Mouse (Mus musculus) MEL (cell line): ENCODE results near the gene Fbxl7. TPM values are rescaled to one million over a fixed set of nuclear protein-coding genes. Genes with fewer than 3 reads are reported as not detected.
A peak's percentile ranks its signal among the peaks of the same experiment; 100 is the strongest.

Source experiments
- DNase-seq: peaks from one replicate; pipeline ENCODE4 v3.0.0; 2011; ENCODE audit warnings: low read depth, low spot score
- H3K27ac ChIP-seq: 2 replicates; pipeline ENCODE4 v1.5.1; 2012; ENCODE audit warnings: low read depth, mild to moderate bottlenecking, control low read depth, low read length, moderate library complexity; ENCODE audit not compliant: control insufficient read depth
- H3K27me3 ChIP-seq, 2 experiments: fragments of 150-350 bp in 1 of 2; sonication (generic) in 1 of 2; 2 replicates each; pipeline ENCODE4 v1.6.1; 2012; ENCODE audit warnings: low read length in 2 of 2, mild to moderate bottlenecking in 2 of 2, improper control_type of control experiment in 1 of 2, moderate library complexity in 1 of 2; ENCODE audit not compliant: insufficient read depth in 2 of 2, control insufficient read depth in 1 of 2
- H3K36me3 ChIP-seq, 2 experiments: 2 replicates each; pipeline ENCODE4 v1.6.1; 2012 to 2014; ENCODE audit warnings: low read length in 2 of 2, improper control_type of control experiment in 1 of 2, inconsistent platforms in 1 of 2, mild to moderate bottlenecking in 1 of 2; ENCODE audit not compliant: insufficient read depth in 2 of 2, control insufficient read depth in 1 of 2
- H3K4me1 ChIP-seq, 2 experiments: fragments of 150-350 bp in 1 of 2; sonication (generic) in 1 of 2; 2 replicates each; pipeline ENCODE4 v1.6.1; 2012; ENCODE audit warnings: low read length in 2 of 2, improper control_type of control experiment in 1 of 2, mild to moderate bottlenecking in 1 of 2; ENCODE audit not compliant: insufficient read depth in 2 of 2, control insufficient read depth in 1 of 2
- H3K4me3 ChIP-seq, 2 experiments: fragments of 150-350 bp in 1 of 2; sonication (generic) in 1 of 2; 2 replicates each; pipeline ENCODE4 v1.5.1; 2012; ENCODE audit warnings: low read depth in 2 of 2, low read length in 2 of 2, mild to moderate bottlenecking in 2 of 2, moderate library complexity in 2 of 2, control low read depth in 1 of 2, improper control_type of control experiment in 1 of 2; ENCODE audit not compliant: control insufficient read depth in 1 of 2, insufficient read depth in 1 of 2
- H3K79me2 ChIP-seq: 2 replicates; pipeline ENCODE4 v1.6.1; 2012; ENCODE audit warnings: mild to moderate bottlenecking, low read length, moderate library complexity; ENCODE audit not compliant: control insufficient read depth, poor library complexity, insufficient read depth
- H3K9ac ChIP-seq: 2 replicates; pipeline ENCODE4 v1.6.1; 2012; ENCODE audit warnings: low read depth, mild to moderate bottlenecking, control low read depth, low read length, moderate library complexity; ENCODE audit not compliant: control insufficient read depth, poor library complexity, severe bottlenecking
- H3K9me3 ChIP-seq: fragments of 150-350 bp; sonication (generic); replicated peaks from 2 replicates; pipeline ENCODE4 v1.6.1; 2012; ENCODE audit warnings: mild to moderate bottlenecking, low read length, improper control_type of control experiment, moderate library complexity; ENCODE audit not compliant: insufficient read depth
- BHLHE40 ChIP-seq: IDR thresholded peaks from 2 replicates; pipeline ENCODE4 v1.6.1; 2012; ENCODE audit warnings: low read depth, mild to moderate bottlenecking, inconsistent platforms, low read length, improper control_type of control experiment, borderline replicate concordance
- CHD1 ChIP-seq: IDR thresholded peaks from 2 replicates; pipeline ENCODE4 v1.6.1; 2012; ENCODE audit warnings: low read depth, mild to moderate bottlenecking, inconsistent platforms, low read length, improper control_type of control experiment
- CHD2 ChIP-seq: IDR thresholded peaks from 2 replicates; pipeline ENCODE4 v1.6.1; 2011; ENCODE audit warnings: low read length, improper control_type of control experiment
- GABPA ChIP-seq: IDR thresholded peaks from 2 replicates; pipeline ENCODE4 v1.6.1; 2012; ENCODE audit warnings: low read depth, mild to moderate bottlenecking, inconsistent platforms, low read length, improper control_type of control experiment, moderate library complexity
- GATA1 ChIP-seq: IDR thresholded peaks from 2 replicates; pipeline ENCODE4 v1.6.1; 2011; ENCODE audit warnings: low read depth, low read length, improper control_type of control experiment
- JUND ChIP-seq: IDR thresholded peaks from 2 replicates; pipeline ENCODE4 v1.6.1; 2011; ENCODE audit warnings: low read depth, mild to moderate bottlenecking, improper control_type of control experiment, low read length
- MEF2A ChIP-seq: IDR thresholded peaks from 2 replicates; pipeline ENCODE4 v1.6.1; 2014; ENCODE audit warnings: low read depth, mild to moderate bottlenecking, inconsistent platforms, low read length, improper control_type of control experiment; ENCODE audit not compliant: poor library complexity, insufficient replicate concordance, severe bottlenecking; ENCODE audit errors: extremely low read depth
- MXI1 ChIP-seq: IDR thresholded peaks from 2 replicates; pipeline ENCODE4 v1.6.1; 2011; ENCODE audit warnings: mild to moderate bottlenecking, low read depth, low read length, improper control_type of control experiment
- NELFE ChIP-seq: IDR thresholded peaks from 2 replicates; pipeline ENCODE4 v1.6.1; 2011; ENCODE audit warnings: low read depth, low read length, improper control_type of control experiment
- NRF1 ChIP-seq: IDR thresholded peaks from 2 replicates; pipeline ENCODE4 v1.6.1; 2014; ENCODE audit warnings: low read depth, mild to moderate bottlenecking, inconsistent platforms, low read length, improper control_type of control experiment, moderate library complexity; ENCODE audit not compliant: poor library complexity, insufficient read depth, severe bottlenecking
- POLR2A ChIP-seq, 2 experiments: IDR thresholded peaks; 2 replicates each; pipeline ENCODE4 v1.6.1; 2011 to 2012; ENCODE audit warnings: low read length in 2 of 2, mild to moderate bottlenecking in 2 of 2, control low read depth in 1 of 2, improper control_type of control experiment in 1 of 2, low read depth in 1 of 2, moderate library complexity in 1 of 2; ENCODE audit not compliant: control insufficient read depth in 1 of 2, insufficient read depth in 1 of 2, poor library complexity in 1 of 2
- POLR2AphosphoS5 ChIP-seq: IDR thresholded peaks from 2 replicates; pipeline ENCODE4 v1.6.1; 2012; ENCODE audit warnings: low read depth, borderline replicate concordance, mild to moderate bottlenecking, inconsistent platforms, low read length, moderate library complexity, mixed read lengths
- RAD21 ChIP-seq: IDR thresholded peaks from 2 replicates; pipeline ENCODE4 v1.6.1; 2011; ENCODE audit warnings: mild to moderate bottlenecking, low read depth, low read length, improper control_type of control experiment
- SIN3A ChIP-seq: IDR thresholded peaks from 2 replicates; pipeline ENCODE4 v1.6.1; 2012; ENCODE audit warnings: low read length, improper control_type of control experiment, inconsistent platforms
- TBP ChIP-seq: IDR thresholded peaks from 2 replicates; pipeline ENCODE4 v1.8.0; 2011; ENCODE audit warnings: low read depth, low read length, improper control_type of control experiment
- TCF12 ChIP-seq: IDR thresholded peaks from 2 replicates; pipeline ENCODE4 v1.6.1; 2014; ENCODE audit warnings: low read depth, mild to moderate bottlenecking, inconsistent platforms, low read length, improper control_type of control experiment, moderate library complexity
- UBTF ChIP-seq: IDR thresholded peaks from 2 replicates; pipeline ENCODE4 v1.6.1; 2012; ENCODE audit warnings: low read depth, mild to moderate bottlenecking, inconsistent platforms, low read length, improper control_type of control experiment, moderate library complexity, borderline replicate concordance; ENCODE audit not compliant: insufficient read depth
- USF1 ChIP-seq: IDR thresholded peaks from 2 replicates; pipeline ENCODE4 v1.6.1; 2014; ENCODE audit warnings: low read depth, mild to moderate bottlenecking, inconsistent platforms, low read length, improper control_type of control experiment, moderate library complexity
- ZC3H11A ChIP-seq: IDR thresholded peaks from 2 replicates; pipeline ENCODE4 v1.6.1; 2012; ENCODE audit warnings: low read depth, mild to moderate bottlenecking, inconsistent platforms, low read length, improper control_type of control experiment
- ZNF384 ChIP-seq: IDR thresholded peaks from 2 replicates; pipeline ENCODE4 v1.6.1; 2012; ENCODE audit warnings: low read depth, mild to moderate bottlenecking, inconsistent platforms, low read length, improper control_type of control experiment
- polyA plus RNA-seq, 2 experiments: library from polyadenylated mRNA; stranded (reverse) in 1 of 2; unstranded in 1 of 2; fragments of >175 nt in 1 of 2; fragments of >200 nt in 1 of 2; gene quantifications; 2 replicates each; pipeline versions ENCODE4 v1.2.1 to v1.2.4; 2012; ENCODE audit warnings: low replicate concordance in 2 of 2, low read depth in 1 of 2; ENCODE audit not compliant: insufficient read length in 2 of 2, insufficient read depth in 1 of 2, missing spikeins in 1 of 2
- total RNA-seq: library from RNA; depleted of rRNA; stranded (reverse); fragments of 300-350 nt; gene quantifications from 2 replicates; pipeline ENCODE4 v1.2.3, GENCODE M21; 2012

Gene Fbxl7
- total and polyA plus RNA-seq, 3 experiments, result not detected

- Histone ChIP-seq H3K36me3 (no peaks in the 10 kb centered on the region), H3K27me3 (no peaks in the 10 kb centered on the region), H3K4me1 (no peaks in the 10 kb centered on the region), H3K79me2 (no peaks in the 10 kb centered on the region), H3K4me3 (no peak overlapping the region), H3K27ac (no peak overlapping the region), H3K9ac (no peak overlapping the region), H3K9me3 (no peaks in the 10 kb centered on the region)
- DNase-seq, result no peak
- TF ChIP-seq RAD21 (no peak), POLR2AphosphoS5 (peak; percentile 61; the same call in 1 of the 2 replicates), BHLHE40 (no peak), GABPA (no peak)
- TF ChIP-seq, all 39 proteins: peak for 1
Measured at GRCm38 (mm10) chr15:26623242-26623641, 272.1 kb downstream of the Fbxl7 start.

DNA sequence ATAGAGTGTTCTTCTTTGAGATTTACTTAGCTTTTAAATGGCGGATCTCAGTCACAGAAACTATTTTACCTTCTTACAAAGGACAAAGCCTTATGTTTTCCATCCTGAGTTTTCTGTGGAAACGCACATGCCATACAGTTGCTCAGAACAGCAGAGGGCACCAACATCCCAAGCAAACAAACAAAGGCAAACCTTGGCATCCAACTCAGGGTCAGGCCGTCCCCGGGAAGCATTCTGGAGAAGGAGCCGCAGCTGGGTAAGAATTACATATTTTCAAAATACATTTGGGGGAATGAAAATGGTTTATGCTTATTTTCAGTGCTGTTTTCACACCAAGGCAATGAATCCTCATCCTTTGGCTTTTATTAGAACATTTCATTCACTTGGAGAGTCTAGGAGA is 275.1 kb downstream of the Fbxl7 start:
- Histone ChIP-seq H3K27ac (no peak overlapping the region), H3K4me1 (no peaks in the 10 kb centered on the region), H3K9me3 (no peaks in the 10 kb centered on the region), H3K36me3 (no peaks in the 10 kb centered on the region), H3K4me3 (no peak overlapping the region), H3K9ac (no peak overlapping the region), H3K79me2 (no peaks in the 10 kb centered on the region), H3K27me3 (no peaks in the 10 kb centered on the region)
- DNase-seq, result no peak
- TF ChIP-seq GATA1, result no peak
- TF ChIP-seq ZNF384, result no peak
- TF ChIP-seq TCF12, result no peak

DNA sequence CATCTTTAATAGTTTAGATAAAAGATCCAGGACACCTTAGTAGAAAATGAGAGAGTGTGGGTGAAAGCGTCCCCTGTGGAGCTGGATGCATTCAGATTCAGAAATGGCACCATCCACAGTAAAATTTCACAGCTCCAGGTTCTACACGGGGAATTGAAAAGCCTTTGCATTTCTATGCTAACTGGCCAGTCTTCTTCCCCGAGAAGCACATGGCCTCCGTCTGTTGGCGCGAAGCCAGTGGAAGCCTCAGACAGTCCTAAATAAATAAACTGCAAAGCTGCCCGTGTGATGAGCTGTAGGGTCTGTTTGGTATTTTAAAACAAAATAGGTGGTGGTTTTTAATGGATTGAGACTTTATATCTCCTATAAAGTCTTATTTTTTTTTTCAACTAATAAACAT is 276.2 kb downstream of the Fbxl7 start:
- Histone ChIP-seq H3K27me3 (no peaks in the 10 kb centered on the region), H3K4me3 (no peak overlapping the region), H3K9ac (no peak overlapping the region), H3K79me2 (no peaks in the 10 kb centered on the region), H3K4me1 (no peaks in the 10 kb centered on the region), H3K27ac (no peak overlapping the region), H3K36me3 (no peaks in the 10 kb centered on the region), H3K9me3 (no peaks in the 10 kb centered on the region)
- DNase-seq, result no peak
- TF ChIP-seq JUND (no peak), NELFE (no peak), USF1 (no peak)

DNA sequence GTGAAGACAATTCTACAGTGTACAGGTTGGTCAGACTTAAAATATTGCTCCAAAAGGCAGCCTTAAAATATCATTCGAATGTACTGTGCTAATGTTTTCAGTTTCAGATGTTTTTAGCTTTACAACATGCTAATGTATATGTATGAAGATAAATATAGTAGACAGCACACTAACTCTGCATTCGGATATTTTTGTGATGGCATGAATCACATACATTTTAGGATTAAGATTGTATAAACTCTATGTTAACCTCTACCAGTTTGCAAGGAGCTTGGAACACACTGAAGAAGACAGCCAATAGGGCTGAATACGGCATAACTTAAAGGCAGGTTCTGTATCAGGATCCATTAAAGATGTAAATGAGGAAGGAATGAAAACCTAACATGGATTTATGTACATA is 299.1 kb downstream of the Fbxl7 start:
- no peak overlapping the region for H3K9ac ChIP-seq
- no peak overlapping the region for H3K27ac ChIP-seq
- H3K4me3 ChIP-seq, result no peak overlapping the region
- no peaks in the 10 kb centered on the region for H3K9me3 ChIP-seq
- no peaks in the 10 kb centered on the region for H3K4me1 ChIP-seq
- DNase-seq, result no peak
- H3K27me3 ChIP-seq, result no peaks in the 10 kb centered on the region
- H3K36me3 ChIP-seq, result no peaks in the 10 kb centered on the region
- H3K79me2 ChIP-seq, result no peaks in the 10 kb centered on the region
- TF ChIP-seq TCF12 (no peak), ZC3H11A (no peak), CHD1 (no peak), SIN3A (no peak), TBP (no peak), POLR2AphosphoS5 (no peak), UBTF (no peak), NRF1 (no peak), MXI1 (no peak), CHD2 (no peak), POLR2A (IDR thresholded peaks at IDR 0.05; ENCODE audit: control insufficient read depth in 1 of 2, insufficient read depth in 1 of 2, low read depth in 1 of 2, low read length in 2 of 2, poor library complexity in 1 of 2) (no peak), BHLHE40 (no peak), GABPA (no peak), NELFE (no peak), MEF2A (no peak)
